ENCODE assay signal across 12 mouse cellular contexts in genomic region chr12:16619453-16619852, GRCm38 (mm10). TPM values are rescaled to one million over a fixed set of nuclear protein-coding genes. Genes with fewer than 3 reads are reported as not detected.
DNase-seq lines count a peak whose midpoint lies in the region; ATAC-seq and TF ChIP-seq lines count a peak whose summit lies in the region.
"Had no signal": no experiment of that assay in that cellular context is flagged by ENCODE, and none has a peak within 500 bp of the region (broad histone marks: within the 10 kb centered on the region; RNA-seq: fewer than 3 reads in every experiment).

No protein-coding gene starts in this region.

- H3K9ac ChIP-seq in heart, embryonic 16.5 days (ENCODE audit: low read length) = peak overlapping the region; percentile 29; the same call in 1 of the 2 replicates
- H3K9ac ChIP-seq in lung, embryonic 15.5 days = no peak overlapping the region
- no peak overlapping the region for H3K9ac ChIP-seq in forebrain, embryonic 15.5 days (replicated peaks)
- no peak overlapping the region for H3K9ac ChIP-seq in kidney, embryonic 16.5 days (replicated peaks; ENCODE audit: low read length)

- H3K4me3 ChIP-seq in heart, embryonic 16.5 days (ENCODE audit: low read length) = no peak overlapping the region
- H3K4me3 ChIP-seq in lung, embryonic 15.5 days = no peak overlapping the region
- H3K4me3 ChIP-seq in forebrain, embryonic 15.5 days = no peak overlapping the region
- H3K4me3 ChIP-seq in kidney, embryonic 16.5 days (ENCODE audit: low read length) = no peak overlapping the region
- H3K4me3 ChIP-seq: erythroblast, embryonic 14.5 days; heart, embryonic 10.5 days had no signal

- no peak for TF ChIP-seq POLR2A in brain, embryonic 14.5 days (IDR thresholded peaks at IDR 0.05; ENCODE audit: borderline replicate concordance, extremely low read depth, insufficient read depth, insufficient read length, poor library complexity, severe bottlenecking)

- DNase-seq in heart, adult 9 months (ENCODE audit: low spot score in 2 of 2) = no peak
- no peak for DNase-seq in lung, postnatal 4 days
- DNase-seq in brain, embryonic 14.5 days (ENCODE audit: low read depth) = peak; percentile 81
- no peak for DNase-seq in ovary, postnatal 14 days (ENCODE audit: low spot score)

- H3K4me1 ChIP-seq in heart, embryonic 16.5 days (ENCODE audit: control insufficient read depth, insufficient read depth, low read length) = peaks cover 18% of the 10 kb centered on the region
- peaks cover 20% of the 10 kb centered on the region for H3K4me1 ChIP-seq in lung, embryonic 15.5 days
- H3K4me1 ChIP-seq in forebrain, embryonic 15.5 days = peaks cover 19% of the 10 kb centered on the region
- H3K4me1 ChIP-seq in kidney, embryonic 16.5 days (ENCODE audit: insufficient read depth, low read length) = peaks cover 16% of the 10 kb centered on the region

- H3K27me3 ChIP-seq in heart, embryonic 16.5 days (ENCODE audit: control insufficient read depth, insufficient read depth, low read length) = no peaks in the 10 kb centered on the region
- H3K27me3 ChIP-seq in lung, embryonic 15.5 days = no peaks in the 10 kb centered on the region
- no peaks in the 10 kb centered on the region for H3K27me3 ChIP-seq in forebrain, embryonic 15.5 days
- H3K27me3 ChIP-seq in kidney, embryonic 16.5 days (ENCODE audit: insufficient read depth, low read length) = no peaks in the 10 kb centered on the region
- H3K27me3 ChIP-seq: CH12.LX had no signal

- H3K9me3 ChIP-seq in heart, embryonic 16.5 days (replicated peaks; ENCODE audit: control insufficient read depth, low read length) = no peaks in the 10 kb centered on the region
- no peaks in the 10 kb centered on the region for H3K9me3 ChIP-seq in lung, embryonic 15.5 days
- H3K9me3 ChIP-seq in forebrain, embryonic 15.5 days = no peaks in the 10 kb centered on the region
- H3K9me3 ChIP-seq in kidney, embryonic 16.5 days (ENCODE audit: low read length) = no peaks in the 10 kb centered on the region
- H3K9me3 ChIP-seq: heart, embryonic 10.5 days had no signal

- 82% methylated on average over 6 of the region's 6 CpGs for WGBS in heart, embryonic 16.5 days
- WGBS in lung, embryonic 15.5 days = 79% methylated on average over 6 of the region's 6 CpGs
- WGBS in forebrain, embryonic 15.5 days = 58% methylated on average over 6 of the region's 6 CpGs
- 89% methylated on average over 6 of the region's 6 CpGs for WGBS in kidney, embryonic 16.5 days

- H3K4me2 ChIP-seq in heart, embryonic 16.5 days (ENCODE audit: low read depth, low read length) = peak overlapping the region; percentile 32; the same call in 1 of the 2 replicates
- H3K4me2 ChIP-seq in lung, embryonic 15.5 days = no peak overlapping the region
- no peak overlapping the region for H3K4me2 ChIP-seq in forebrain, embryonic 15.5 days (replicated peaks)
- no peak overlapping the region for H3K4me2 ChIP-seq in kidney, embryonic 16.5 days (replicated peaks; ENCODE audit: low read depth, low read length)
- H3K4me2 ChIP-seq: midbrain, embryonic 11.5 days had no signal

- TF ChIP-seq CTCF in brain, embryonic 14.5 days (IDR thresholded peaks at IDR 0.05; ENCODE audit: borderline replicate concordance, extremely low read depth, insufficient read depth, insufficient read length) = no peak

- H3K27ac ChIP-seq in heart, embryonic 16.5 days (ENCODE audit: low read length) = peak overlapping the region; percentile 76
- peak overlapping the region; percentile 72 for H3K27ac ChIP-seq in lung, embryonic 15.5 days
- H3K27ac ChIP-seq in forebrain, embryonic 15.5 days (replicated peaks) = peak overlapping the region; percentile 39; the same call in 1 of the 2 replicates
- H3K27ac ChIP-seq in kidney, embryonic 16.5 days (ENCODE audit: low read length) = no peak overlapping the region
- H3K27ac ChIP-seq: heart, embryonic 10.5 days had no signal

- no peak for ATAC-seq in heart, embryonic 16.5 days (replicated peaks; ENCODE audit: extremely low read depth, insufficient read depth, low FRiP score)
- no peak for ATAC-seq in lung, embryonic 15.5 days (ENCODE audit: borderline replicate concordance, extremely low read depth, low FRiP score, low TSS enrichment)
- peak; percentile 72 for ATAC-seq in forebrain, embryonic 15.5 days (replicated peaks)
- ATAC-seq in kidney, embryonic 16.5 days (ENCODE audit: low FRiP score, low TSS enrichment) = no peak

- H3K36me3 ChIP-seq in heart, embryonic 16.5 days (ENCODE audit: control insufficient read depth, insufficient read depth) = no peaks in the 10 kb centered on the region
- no peaks in the 10 kb centered on the region for H3K36me3 ChIP-seq in lung, embryonic 15.5 days
- no peaks in the 10 kb centered on the region for H3K36me3 ChIP-seq in forebrain, embryonic 15.5 days
- no peaks in the 10 kb centered on the region for H3K36me3 ChIP-seq in kidney, embryonic 16.5 days (ENCODE audit: insufficient read depth, low read length)
- H3K36me3 ChIP-seq: heart, embryonic 10.5 days had no signal

RNA-seq across cellular contexts. Expression of gene Lpin1, which starts 8.7 kb away (rescaled TPM):
- 7.5 and 8.3 TPM in 2 replicates for polyA plus RNA-seq in heart, embryonic 16.5 days (2015; fragmentation: Nextera tagmentation; extraction: Ambion mirVana)
- polyA plus RNA-seq in lung, embryonic 15.5 days (2015; fragmentation: Nextera tagmentation; extraction: Ambion mirVana) = 5.8 and 6.3 TPM in 2 replicates
- polyA plus RNA-seq in brain, embryonic 14.5 days (2012; rRNA removed) = 19.0 and 25.6 TPM in 2 replicates
- polyA plus RNA-seq in forebrain, embryonic 15.5 days (2015; fragmentation: Nextera tagmentation; extraction: Ambion mirVana) = 16.2 and 17.5 TPM in 2 replicates
- polyA plus RNA-seq in kidney, embryonic 16.5 days (2015; fragmentation: Nextera tagmentation; extraction: Ambion mirVana) = 5.7 and 6.8 TPM in 2 replicates

RNA-seq across cellular contexts. Expression of gene Ntsr2, which starts 33.7 kb away (rescaled TPM):
- polyA plus RNA-seq in heart, embryonic 16.5 days (2015; fragmentation: Nextera tagmentation; extraction: Ambion mirVana) = 0.12 and 0.14 TPM in 2 replicates
- not detected in 2 replicates for polyA plus RNA-seq in lung, embryonic 15.5 days (2015; fragmentation: Nextera tagmentation; extraction: Ambion mirVana)
- polyA plus RNA-seq in brain, embryonic 14.5 days (2012; rRNA removed) = 1.5 and 1.8 TPM in 2 replicates
- polyA plus RNA-seq in forebrain, embryonic 15.5 days (2015; fragmentation: Nextera tagmentation; extraction: Ambion mirVana) = 1.5 and 1.6 TPM in 2 replicates
- 0.34 and 0.63 TPM in 2 replicates for polyA plus RNA-seq in kidney, embryonic 16.5 days (2015; fragmentation: Nextera tagmentation; extraction: Ambion mirVana)
- polyA plus RNA-seq: erythroblast, embryonic 14.5 days; heart, embryonic 10.5 days; midbrain, embryonic 11.5 days had no signal
